Mouse (Mus musculus): ENCODE data around the gene Plk4.
"Not testable (repeated sequence)": the region's sequence is repeated elsewhere in the genome, so short reads cannot be mapped to it uniquely, and the experiment has no call there.

DNA sequence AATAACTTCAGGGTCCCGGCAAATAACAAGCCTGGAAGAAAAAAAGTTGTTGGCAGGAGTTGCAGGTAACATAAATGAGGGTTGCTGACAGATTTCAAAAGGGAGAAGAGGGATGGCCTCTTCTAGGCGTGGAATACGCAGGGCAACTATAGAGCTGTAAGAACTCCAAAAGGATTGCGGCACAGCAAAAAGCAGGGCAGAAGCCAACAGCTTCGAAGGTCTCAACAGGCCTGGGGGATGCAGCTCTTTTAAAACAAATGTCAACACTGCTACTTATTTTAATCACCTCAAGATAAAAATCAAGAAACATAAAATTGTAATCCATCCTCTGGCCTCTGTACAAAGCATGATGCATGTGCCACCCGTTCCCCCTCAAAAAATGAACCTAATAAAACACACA, 45.7 kb downstream of the Plk4 start:
- not testable (repeated sequence) for TF ChIP-seq POLR2A (IDR thresholded peaks at IDR 0.05; ENCODE audit: borderline replicate concordance, low read depth, low read length); CTCF (IDR thresholded peaks at IDR 0.05; ENCODE audit: low read depth, low read length)
